Comparison of ENCODE assay signal across 24 mouse cellular contexts in the genomic region with DNA sequence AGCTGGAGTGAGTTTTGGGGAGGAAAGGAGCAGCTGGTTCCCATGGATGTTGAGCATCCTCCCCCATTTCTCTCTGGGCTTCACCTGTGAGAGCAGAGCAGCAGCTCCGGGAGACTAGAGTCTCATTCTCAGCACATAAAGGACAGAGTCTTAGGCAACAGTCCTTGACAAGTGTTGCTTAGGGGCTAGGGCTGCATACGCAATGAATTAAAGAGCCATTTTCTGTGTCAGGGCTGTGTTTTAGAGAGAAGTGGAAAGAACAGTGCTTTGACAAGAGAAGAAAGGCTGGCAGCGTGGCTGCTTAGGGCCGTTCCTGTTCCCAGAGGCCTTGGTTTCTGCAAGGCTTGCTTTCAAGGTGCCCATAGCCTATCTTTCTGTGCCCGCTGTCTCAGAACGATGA. TPM values are rescaled to one million over a fixed set of nuclear protein-coding genes. Genes with fewer than 3 reads are reported as not detected.
DNase-seq lines count a peak whose midpoint lies in the region; ATAC-seq and TF ChIP-seq lines count a peak whose summit lies in the region.
"Had no signal": no experiment of that assay in that cellular context is flagged by ENCODE, and none has a peak within 500 bp of the region (broad histone marks: within the 10 kb centered on the region; RNA-seq: fewer than 3 reads in every experiment).

No protein-coding gene starts in this region.

- DNase-seq in hindbrain, embryonic 14.5 days (ENCODE audit: low spot score): no peak
- DNase-seq in midbrain, embryonic 14.5 days: peak; percentile 20
- no peak for DNase-seq in midbrain, embryonic 11.5 days (ENCODE audit: low spot score, missing footprints)
- no peak for DNase-seq in gastrocnemius, adult 18-20 months (ENCODE audit: low spot score)
- no peak for DNase-seq in kidney, adult 9 months
- DNase-seq: adrenal gland, adult 2 months; B cell, adult 2 months; cerebellum, adult 18-20 months; cerebellum, postnatal 14 days; gastrocnemius, postnatal 10 days; left cerebral cortex, postnatal 4 days; lung, postnatal 36 days; right cerebral cortex, adult 18-20 months; right cerebral cortex, postnatal 4 days; thymus, postnatal 14 days had no signal

- H3K36me3 ChIP-seq in hindbrain, embryonic 13.5 days: no peaks in the 10 kb centered on the region
- H3K36me3 ChIP-seq in hindbrain, embryonic 14.5 days (replicated peaks; ENCODE audit: control insufficient read depth, insufficient read depth): no peaks in the 10 kb centered on the region
- no peaks in the 10 kb centered on the region for H3K36me3 ChIP-seq in midbrain, embryonic 14.5 days (ENCODE audit: control insufficient read depth, insufficient read depth, low read length)
- H3K36me3 ChIP-seq in midbrain, embryonic 11.5 days (ENCODE audit: control insufficient read depth, insufficient read depth, low read length): no peaks in the 10 kb centered on the region
- H3K36me3 ChIP-seq in forebrain, embryonic 15.5 days: no peaks in the 10 kb centered on the region
- no peaks in the 10 kb centered on the region for H3K36me3 ChIP-seq in myocyte (ENCODE audit: control insufficient read depth, insufficient read depth)
- H3K36me3 ChIP-seq: heart, embryonic 10.5 days; limb, embryonic 15.5 days; lung, embryonic 15.5 days; neural tube, embryonic 15.5 days had no signal

- no peaks in the 10 kb centered on the region for H3K79me2 ChIP-seq in myocyte (ENCODE audit: control insufficient read depth, insufficient read depth)

- H3K9ac ChIP-seq in hindbrain, embryonic 13.5 days: no peak overlapping the region
- H3K9ac ChIP-seq in hindbrain, embryonic 14.5 days: no peak overlapping the region
- no peak overlapping the region for H3K9ac ChIP-seq in midbrain, embryonic 14.5 days (replicated peaks; ENCODE audit: low read length)
- H3K9ac ChIP-seq in midbrain, embryonic 11.5 days (ENCODE audit: low read length): no peak overlapping the region
- H3K9ac ChIP-seq in forebrain, embryonic 15.5 days (replicated peaks): no peak overlapping the region
- H3K9ac ChIP-seq: limb, embryonic 15.5 days; liver, embryonic 14.5 days; lung, embryonic 15.5 days; neural tube, embryonic 15.5 days had no signal

- H3K27ac ChIP-seq in hindbrain, embryonic 13.5 days: 0 out of 2 replicates have a peak overlapping the region, but pooled peaks have one; percentile 24
- no peak overlapping the region; the same call in 1 of the 2 replicates for H3K27ac ChIP-seq in hindbrain, embryonic 14.5 days
- H3K27ac ChIP-seq in midbrain, embryonic 14.5 days (replicated peaks; ENCODE audit: low read depth, low read length): 0 out of 2 replicates have a peak overlapping the region, but pooled peaks have one; percentile 9
- H3K27ac ChIP-seq in midbrain, embryonic 11.5 days (ENCODE audit: low read depth, low read length): no peak overlapping the region
- H3K27ac ChIP-seq in forebrain, embryonic 15.5 days (replicated peaks): no peak overlapping the region
- H3K27ac ChIP-seq: heart, embryonic 10.5 days; limb, embryonic 15.5 days; liver, embryonic 14.5 days; lung, embryonic 15.5 days; neural tube, embryonic 15.5 days had no signal

- WGBS in hindbrain, embryonic 13.5 days: 75% methylated on average over 6 of the region's 6 CpGs
- WGBS in hindbrain, embryonic 14.5 days: 66% methylated on average over 6 of the region's 6 CpGs
- 70% methylated on average over 6 of the region's 6 CpGs for WGBS in midbrain, embryonic 14.5 days
- 78% methylated on average over 6 of the region's 6 CpGs for WGBS in midbrain, embryonic 11.5 days
- 46% methylated on average over 6 of the region's 6 CpGs for WGBS in forebrain, embryonic 15.5 days

- no peaks in the 10 kb centered on the region for H3K4me1 ChIP-seq in hindbrain, embryonic 13.5 days (replicated peaks)
- H3K4me1 ChIP-seq in hindbrain, embryonic 14.5 days (replicated peaks; ENCODE audit: control insufficient read depth, insufficient read depth, low read length): no peaks in the 10 kb centered on the region
- H3K4me1 ChIP-seq in midbrain, embryonic 14.5 days (ENCODE audit: control insufficient read depth, insufficient read depth, low read length): no peaks in the 10 kb centered on the region
- H3K4me1 ChIP-seq in midbrain, embryonic 11.5 days (ENCODE audit: control insufficient read depth, insufficient read depth, low read length): no peaks in the 10 kb centered on the region
- peaks cover 6% of the 10 kb centered on the region; the same call in 1 of the 2 replicates for H3K4me1 ChIP-seq in forebrain, embryonic 15.5 days
- H3K4me1 ChIP-seq: heart, embryonic 10.5 days; lung, embryonic 15.5 days had no signal

- no peak overlapping the region for H3ac ChIP-seq in myocyte (ENCODE audit: control insufficient read depth, insufficient read length)

- no peak for ATAC-seq in hindbrain, embryonic 13.5 days (ENCODE audit: low FRiP score)
- no peak for ATAC-seq in hindbrain, embryonic 14.5 days (ENCODE audit: low FRiP score)
- ATAC-seq in midbrain, embryonic 14.5 days (ENCODE audit: low FRiP score, low TSS enrichment): no peak
- ATAC-seq in midbrain, embryonic 11.5 days (ENCODE audit: low FRiP score): no peak
- ATAC-seq in forebrain, embryonic 15.5 days (replicated peaks): peak; percentile 46; the same call in 1 of the 2 replicates
- ATAC-seq: intestine, postnatal 0 days had no signal

- H3K9me3 ChIP-seq in hindbrain, embryonic 13.5 days: no peaks in the 10 kb centered on the region
- no peaks in the 10 kb centered on the region for H3K9me3 ChIP-seq in hindbrain, embryonic 14.5 days (ENCODE audit: control insufficient read depth, low read length)
- H3K9me3 ChIP-seq in midbrain, embryonic 14.5 days (ENCODE audit: control insufficient read depth, low read length): no peaks in the 10 kb centered on the region
- H3K9me3 ChIP-seq in midbrain, embryonic 11.5 days (ENCODE audit: control insufficient read depth, low read length): no peaks in the 10 kb centered on the region
- no peaks in the 10 kb centered on the region for H3K9me3 ChIP-seq in forebrain, embryonic 15.5 days
- H3K9me3 ChIP-seq: heart, embryonic 10.5 days; limb, embryonic 15.5 days; lung, embryonic 15.5 days; neural tube, embryonic 15.5 days had no signal

- no peak overlapping the region for H3K4me3 ChIP-seq in hindbrain, embryonic 13.5 days
- H3K4me3 ChIP-seq in hindbrain, embryonic 14.5 days (replicated peaks; ENCODE audit: low read length): no peak overlapping the region
- H3K4me3 ChIP-seq in midbrain, embryonic 14.5 days (replicated peaks; ENCODE audit: low read depth, low read length): no peak overlapping the region
- no peak overlapping the region for H3K4me3 ChIP-seq in midbrain, embryonic 11.5 days (ENCODE audit: low read depth, low read length)
- no peak overlapping the region for H3K4me3 ChIP-seq in forebrain, embryonic 15.5 days
- no peak overlapping the region for H3K4me3 ChIP-seq in myocyte
- H3K4me3 ChIP-seq: heart, embryonic 10.5 days; limb, embryonic 15.5 days; lung, embryonic 15.5 days; neural tube, embryonic 15.5 days had no signal

- no peaks in the 10 kb centered on the region for H3K27me3 ChIP-seq in hindbrain, embryonic 13.5 days
- H3K27me3 ChIP-seq in hindbrain, embryonic 14.5 days (ENCODE audit: control insufficient read depth, insufficient read depth, low read length): no peaks in the 10 kb centered on the region
- H3K27me3 ChIP-seq in midbrain, embryonic 14.5 days (ENCODE audit: control insufficient read depth, insufficient read depth, low read length): no peaks in the 10 kb centered on the region
- H3K27me3 ChIP-seq in midbrain, embryonic 11.5 days (ENCODE audit: control insufficient read depth, insufficient read depth, low read length): no peaks in the 10 kb centered on the region
- no peaks in the 10 kb centered on the region for H3K27me3 ChIP-seq in forebrain, embryonic 15.5 days
- no peaks in the 10 kb centered on the region for H3K27me3 ChIP-seq in myocyte (ENCODE audit: control insufficient read depth, insufficient read depth, insufficient read length)
- H3K27me3 ChIP-seq: limb, embryonic 15.5 days; lung, embryonic 15.5 days; neural tube, embryonic 15.5 days had no signal

- TF ChIP-seq POLR2A in myocyte (IDR thresholded peaks at IDR 0.05; ENCODE audit: insufficient read length, low read depth): no peak

- H3K4me2 ChIP-seq in hindbrain, embryonic 13.5 days: no peak overlapping the region
- no peak overlapping the region for H3K4me2 ChIP-seq in hindbrain, embryonic 14.5 days (replicated peaks)
- no peak overlapping the region for H3K4me2 ChIP-seq in midbrain, embryonic 14.5 days (ENCODE audit: low read length)
- H3K4me2 ChIP-seq in midbrain, embryonic 11.5 days: no peak overlapping the region
- no peak overlapping the region for H3K4me2 ChIP-seq in forebrain, embryonic 15.5 days (replicated peaks)
- peak overlapping the region; percentile 69 for H3K4me2 ChIP-seq in myocyte (ENCODE audit: low read depth)
- H3K4me2 ChIP-seq: limb, embryonic 15.5 days; lung, embryonic 15.5 days; neural tube, embryonic 15.5 days had no signal

TF ChIP-seq in myocyte, 11 proteins besides CTCF, POLR2A, EP300 and RAD21:
- TF ChIP-seq POLR2AphosphoS2 (IDR thresholded peaks at IDR 0.05; ENCODE audit: insufficient read length, low read depth) (no peak), TCF3 (IDR thresholded peaks at IDR 0.05; ENCODE audit: insufficient read length, low read depth) (no peak), SRF (IDR thresholded peaks at IDR 0.05; ENCODE audit: control insufficient read depth, insufficient read length, low read depth) (no peak), MAX (IDR thresholded peaks at IDR 0.05; ENCODE audit: low read depth) (no peak), MYOG (IDR thresholded peaks at IDR 0.05; ENCODE audit: control insufficient read depth in 1 of 3, insufficient read depth in 1 of 3, insufficient read length in 2 of 3, low read depth in 2 of 3) (no peak), USF1 (IDR thresholded peaks at IDR 0.05; ENCODE audit: low read depth) (no peak), REST (IDR thresholded peaks at IDR 0.05; ENCODE audit: insufficient read depth, insufficient read length) (no peak), E2F4 (IDR thresholded peaks at IDR 0.05; ENCODE audit: insufficient read depth) (no peak), TCF12 (IDR thresholded peaks at IDR 0.05; ENCODE audit: insufficient read depth, poor library complexity, severe bottlenecking) (no peak), MYOD1 (IDR thresholded peaks at IDR 0.05; ENCODE audit: control insufficient read depth in 1 of 3, insufficient read length in 2 of 3, low read depth in 2 of 3) (no peak)

RNA-seq across cellular contexts. Expression of gene Efcab2, which starts 6.0 kb away (rescaled TPM):
- polyA plus RNA-seq in hindbrain, embryonic 13.5 days (2015; fragmentation: Nextera tagmentation; extraction: Ambion mirVana): 9.7 and 12.6 TPM in 2 replicates
- 8.8 and 11.2 TPM in 2 replicates for polyA plus RNA-seq in hindbrain, embryonic 14.5 days (2014; fragmentation: Nextera tagmentation; extraction: Ambion mirVana)
- polyA plus RNA-seq in midbrain, embryonic 14.5 days (2014; fragmentation: Nextera tagmentation; extraction: Ambion mirVana): 4.9 and 7.7 TPM in 2 replicates
- polyA plus RNA-seq in midbrain, embryonic 11.5 days (2014; fragmentation: Nextera tagmentation; extraction: Ambion mirVana): 9.4 and 9.9 TPM in 2 replicates
- 6.6 and 8.2 TPM in 2 replicates for polyA plus RNA-seq in forebrain, embryonic 15.5 days (2015; fragmentation: Nextera tagmentation; extraction: Ambion mirVana)
- polyA plus RNA-seq in myocyte (2012; fragmentation: generic; extraction: Trizol): 0.72 TPM
- 10 to 100 TPM; 12.5 to 14.0 TPM for total RNA-seq in gastrocnemius, adult 18-20 months (2021)

Comparison
In these comparisons a context has a peak if more than half of its experiments do, and no peak if none do; other contexts are left out.
1. H3K27ac ChIP-seq: peak in hindbrain, embryonic 13.5 days (single experiment) and midbrain, embryonic 14.5 days (single experiment); none in hindbrain, embryonic 14.5 days (single experiment), midbrain, embryonic 11.5 days (single experiment) and forebrain, embryonic 15.5 days (single experiment).